In genomic region chr5:39777094-39777710, GRCm38 (mm10) we compare ENCODE assay signal across 15 mouse cellular contexts. TPM values are rescaled to one million over a fixed set of nuclear protein-coding genes. Genes with fewer than 3 reads are reported as not detected.
DNase-seq lines count a peak whose midpoint lies in the region; ATAC-seq and TF ChIP-seq lines count a peak whose summit lies in the region.
"Had no signal": no experiment of that assay in that cellular context is flagged by ENCODE, and none has a peak within 500 bp of the region (broad histone marks: within the 10 kb centered on the region; RNA-seq: fewer than 3 reads in every experiment).

No protein-coding gene starts in this region.

- 59% methylated on average over 7 of the region's 7 CpGs for WGBS in embryonic facial prominence, embryonic 14.5 days
- WGBS in embryonic facial prominence, embryonic 10.5 days: 90% methylated on average over 7 of the region's 7 CpGs
- WGBS in intestine, embryonic 14.5 days: 61% methylated on average over 7 of the region's 7 CpGs
- WGBS in intestine, postnatal 0 days: 69% methylated on average over 7 of the region's 7 CpGs
- WGBS in limb, embryonic 13.5 days: 54% methylated on average over 7 of the region's 7 CpGs
- 88% methylated on average over 7 of the region's 7 CpGs for WGBS in limb, embryonic 10.5 days
- 43% methylated on average over 7 of the region's 7 CpGs for WGBS in forebrain, embryonic 16.5 days

- H3K4me2 ChIP-seq in embryonic facial prominence, embryonic 14.5 days (ENCODE audit: low read depth, low read length): no peak overlapping the region
- no peak overlapping the region for H3K4me2 ChIP-seq in intestine, embryonic 14.5 days (ENCODE audit: low read length)
- H3K4me2 ChIP-seq in intestine, postnatal 0 days (replicated peaks; ENCODE audit: low read depth): no peak overlapping the region
- no peak overlapping the region for H3K4me2 ChIP-seq in limb, embryonic 13.5 days (replicated peaks)
- H3K4me2 ChIP-seq in forebrain, embryonic 16.5 days (ENCODE audit: low read length): no peak overlapping the region
- H3K4me2 ChIP-seq: intestine, embryonic 15.5 days had no signal

- no peak for TF ChIP-seq CTCF in intestine, postnatal 0 days (IDR thresholded peaks at IDR 0.05; ENCODE audit: low read depth)

- no peaks in the 10 kb centered on the region for H3K36me3 ChIP-seq in embryonic facial prominence, embryonic 14.5 days (ENCODE audit: control insufficient read depth, insufficient read depth, low read length)
- no peaks in the 10 kb centered on the region for H3K36me3 ChIP-seq in embryonic facial prominence, embryonic 10.5 days (replicated peaks)
- H3K36me3 ChIP-seq in intestine, embryonic 14.5 days (ENCODE audit: control insufficient read depth, insufficient read depth, low read length): no peaks in the 10 kb centered on the region
- H3K36me3 ChIP-seq in intestine, postnatal 0 days (ENCODE audit: control insufficient read depth, insufficient read depth): no peaks in the 10 kb centered on the region
- H3K36me3 ChIP-seq in limb, embryonic 13.5 days: no peaks in the 10 kb centered on the region
- H3K36me3 ChIP-seq in limb, embryonic 10.5 days: no peaks in the 10 kb centered on the region
- H3K36me3 ChIP-seq in forebrain, embryonic 16.5 days (ENCODE audit: control insufficient read depth, insufficient read depth): no peaks in the 10 kb centered on the region
- H3K36me3 ChIP-seq: intestine, embryonic 15.5 days had no signal

- H3K9ac ChIP-seq in embryonic facial prominence, embryonic 14.5 days (ENCODE audit: low read depth, low read length): no peak overlapping the region
- H3K9ac ChIP-seq in intestine, embryonic 14.5 days (ENCODE audit: low read length): no peak overlapping the region
- no peak overlapping the region for H3K9ac ChIP-seq in intestine, postnatal 0 days (ENCODE audit: low read depth, low read length)
- no peak overlapping the region for H3K9ac ChIP-seq in limb, embryonic 13.5 days
- no peak overlapping the region for H3K9ac ChIP-seq in forebrain, embryonic 16.5 days (replicated peaks; ENCODE audit: low read depth, low read length)
- H3K9ac ChIP-seq: intestine, embryonic 15.5 days had no signal

- no peak for ATAC-seq in embryonic facial prominence, embryonic 14.5 days (ENCODE audit: low read depth)
- ATAC-seq in intestine, embryonic 14.5 days (replicated peaks; ENCODE audit: low FRiP score, low TSS enrichment, low read depth): 0 out of 2 replicates have a peak, but pooled peaks have one; percentile 23
- no peak for ATAC-seq in intestine, postnatal 0 days
- ATAC-seq in limb, embryonic 13.5 days (ENCODE audit: low FRiP score, low read depth): peak; percentile 80
- ATAC-seq in forebrain, embryonic 16.5 days: peak; percentile 89
- ATAC-seq: intestine, embryonic 15.5 days; midbrain, embryonic 16.5 days had no signal

- peak; percentile 68 for DNase-seq in embryonic facial prominence, embryonic 14.5 days (ENCODE audit: low spot score)
- no peak for DNase-seq in embryonic facial prominence, embryonic 10.5 days (ENCODE audit: low spot score)
- peak; percentile 53 for DNase-seq in intestine, embryonic 14.5 days (ENCODE audit: low spot score)
- no peak for DNase-seq in limb, embryonic 10.5 days (ENCODE audit: low spot score)
- no peak for DNase-seq in spleen, postnatal 14 days (ENCODE audit: low spot score in 2 of 2)
- DNase-seq: gastrocnemius, postnatal 25 days; liver; lung, postnatal 14 days; thymus, postnatal 36 days had no signal

- H3K27me3 ChIP-seq in embryonic facial prominence, embryonic 14.5 days (replicated peaks; ENCODE audit: control insufficient read depth, insufficient read depth, low read length): no peaks in the 10 kb centered on the region
- no peaks in the 10 kb centered on the region for H3K27me3 ChIP-seq in embryonic facial prominence, embryonic 10.5 days (replicated peaks; ENCODE audit: low read depth, poor library complexity, severe bottlenecking)
- no peaks in the 10 kb centered on the region for H3K27me3 ChIP-seq in intestine, embryonic 14.5 days (replicated peaks; ENCODE audit: control insufficient read depth, insufficient read depth, low read length)
- no peaks in the 10 kb centered on the region for H3K27me3 ChIP-seq in intestine, postnatal 0 days (replicated peaks; ENCODE audit: control insufficient read depth, insufficient read depth, low read length)
- no peaks in the 10 kb centered on the region for H3K27me3 ChIP-seq in limb, embryonic 13.5 days
- no peaks in the 10 kb centered on the region for H3K27me3 ChIP-seq in limb, embryonic 10.5 days (ENCODE audit: low read depth, poor library complexity, severe bottlenecking)
- H3K27me3 ChIP-seq in forebrain, embryonic 16.5 days (replicated peaks; ENCODE audit: control insufficient read depth, insufficient read depth, low read length): no peaks in the 10 kb centered on the region
- H3K27me3 ChIP-seq: intestine, embryonic 15.5 days had no signal

- H3K4me1 ChIP-seq in embryonic facial prominence, embryonic 14.5 days (ENCODE audit: control insufficient read depth, insufficient read depth, low read length): no peaks in the 10 kb centered on the region
- no peaks in the 10 kb centered on the region for H3K4me1 ChIP-seq in embryonic facial prominence, embryonic 10.5 days
- no peaks in the 10 kb centered on the region for H3K4me1 ChIP-seq in intestine, embryonic 14.5 days (replicated peaks; ENCODE audit: control insufficient read depth, insufficient read depth, low read length)
- no peaks in the 10 kb centered on the region for H3K4me1 ChIP-seq in intestine, postnatal 0 days (replicated peaks; ENCODE audit: control insufficient read depth, insufficient read depth, low read length)
- no peaks in the 10 kb centered on the region for H3K4me1 ChIP-seq in limb, embryonic 13.5 days
- no peaks in the 10 kb centered on the region for H3K4me1 ChIP-seq in limb, embryonic 10.5 days
- peaks cover 7% of the 10 kb centered on the region; the same call in 1 of the 2 replicates for H3K4me1 ChIP-seq in forebrain, embryonic 16.5 days (replicated peaks; ENCODE audit: control insufficient read depth, insufficient read depth, low read length)
- H3K4me1 ChIP-seq: intestine, embryonic 15.5 days had no signal

- no peak overlapping the region for H3K27ac ChIP-seq in embryonic facial prominence, embryonic 14.5 days (replicated peaks; ENCODE audit: low read depth, low read length)
- H3K27ac ChIP-seq in embryonic facial prominence, embryonic 10.5 days (replicated peaks): no peak overlapping the region
- no peak overlapping the region for H3K27ac ChIP-seq in intestine, embryonic 14.5 days (ENCODE audit: low read depth)
- no peak overlapping the region for H3K27ac ChIP-seq in intestine, postnatal 0 days (ENCODE audit: low read depth, low read length)
- H3K27ac ChIP-seq in limb, embryonic 13.5 days: no peak overlapping the region
- H3K27ac ChIP-seq in limb, embryonic 10.5 days: no peak overlapping the region
- peak overlapping the region; percentile 48; the same call in 1 of the 2 replicates for H3K27ac ChIP-seq in forebrain, embryonic 16.5 days (ENCODE audit: low read length)
- H3K27ac ChIP-seq: intestine, embryonic 15.5 days had no signal

- no peak overlapping the region for H3K4me3 ChIP-seq in embryonic facial prominence, embryonic 14.5 days (ENCODE audit: low read depth, low read length)
- H3K4me3 ChIP-seq in embryonic facial prominence, embryonic 10.5 days: no peak overlapping the region
- no peak overlapping the region for H3K4me3 ChIP-seq in intestine, embryonic 14.5 days (ENCODE audit: low read depth, low read length)
- no peak overlapping the region for H3K4me3 ChIP-seq in intestine, postnatal 0 days (ENCODE audit: low read depth, low read length)
- no peak overlapping the region for H3K4me3 ChIP-seq in limb, embryonic 13.5 days
- H3K4me3 ChIP-seq in limb, embryonic 10.5 days: no peak overlapping the region
- H3K4me3 ChIP-seq in forebrain, embryonic 16.5 days (replicated peaks; ENCODE audit: low read length): no peak overlapping the region
- H3K4me3 ChIP-seq: erythroblast, embryonic 14.5 days; intestine, embryonic 15.5 days had no signal

- no peaks in the 10 kb centered on the region for H3K9me3 ChIP-seq in embryonic facial prominence, embryonic 14.5 days (ENCODE audit: control insufficient read depth, low read length)
- no peaks in the 10 kb centered on the region for H3K9me3 ChIP-seq in embryonic facial prominence, embryonic 10.5 days
- H3K9me3 ChIP-seq in intestine, embryonic 14.5 days (ENCODE audit: control insufficient read depth, low read length): no peaks in the 10 kb centered on the region
- H3K9me3 ChIP-seq in intestine, postnatal 0 days (ENCODE audit: control insufficient read depth): no peaks in the 10 kb centered on the region
- H3K9me3 ChIP-seq in limb, embryonic 13.5 days: no peaks in the 10 kb centered on the region
- H3K9me3 ChIP-seq in limb, embryonic 10.5 days (replicated peaks): no peaks in the 10 kb centered on the region
- H3K9me3 ChIP-seq in forebrain, embryonic 16.5 days (ENCODE audit: control insufficient read depth, low read length): no peaks in the 10 kb centered on the region
- H3K9me3 ChIP-seq: intestine, embryonic 15.5 days had no signal

RNA-seq across cellular contexts. Expression of gene Hs3st1, which starts 21.9 kb away (rescaled TPM):
- 21.0 TPM in 2 replicates for polyA plus RNA-seq in embryonic facial prominence, embryonic 14.5 days (2014; fragmentation: Nextera tagmentation; extraction: Ambion mirVana)
- 4.6 and 4.9 TPM in 2 replicates for polyA plus RNA-seq in embryonic facial prominence, embryonic 10.5 days (2016; fragmentation: Nextera tagmentation; extraction: Ambion mirVana)
- 13.9 and 15.7 TPM in 2 replicates for polyA plus RNA-seq in intestine, embryonic 14.5 days (2014; fragmentation: Nextera tagmentation; extraction: Ambion mirVana)
- 7.9 and 8.5 TPM in 2 replicates for polyA plus RNA-seq in intestine, postnatal 0 days (2015; fragmentation: Nextera tagmentation; extraction: Ambion mirVana)
- 16.9 and 17.3 TPM in 2 replicates for polyA plus RNA-seq in limb, embryonic 13.5 days (2015; fragmentation: Nextera tagmentation; extraction: Ambion mirVana)
- polyA plus RNA-seq in limb, embryonic 10.5 days (2016; fragmentation: Nextera tagmentation; extraction: Ambion mirVana): 1.8 and 3.4 TPM in 2 replicates
- polyA plus RNA-seq in forebrain, embryonic 16.5 days (2015; fragmentation: Nextera tagmentation; extraction: Ambion mirVana): 51.1 and 54.7 TPM in 2 replicates

Comparison
In these comparisons a context has a peak if more than half of its experiments do, and no peak if none do; other contexts are left out.
1. ATAC-seq: peak in intestine, embryonic 14.5 days (single experiment), limb, embryonic 13.5 days (single experiment) and forebrain, embryonic 16.5 days (single experiment); none in embryonic facial prominence, embryonic 14.5 days (single experiment) and intestine, postnatal 0 days (single experiment).
2. DNase-seq: peak in embryonic facial prominence, embryonic 14.5 days (single experiment) and intestine, embryonic 14.5 days (single experiment); none in embryonic facial prominence, embryonic 10.5 days (single experiment), limb, embryonic 10.5 days (single experiment) and spleen, postnatal 14 days (0 of 2).